Mouse (Mus musculus): ENCODE results near the gene Gm11011.

- TF ChIP-seq POLR2A (IDR thresholded peaks at IDR 0.05; ENCODE audit: low read depth, low read length) (no peak), CTCF (IDR thresholded peaks at IDR 0.05; ENCODE audit: extremely low read depth, insufficient read length, insufficient replicate concordance, low read depth, low read length) (no peak)
Observed at GRCm38 (mm10) chr2:169545674-169546073, 41.9 kb downstream of the Gm11011 start.

Data from small intestine, adult 2 months (tissue).